Mouse (Mus musculus) MEL (cell line): Measurements from ENCODE around the gene Stard5.

Experiments
- CHD2 ChIP-seq: IDR thresholded peaks from 2 replicates; pipeline ENCODE4 v1.6.1; 2011; ENCODE audit warnings: low read length, improper control_type of control experiment
- CTCF ChIP-seq, 3 experiments: IDR thresholded peaks in 2 of 3; conservative IDR thresholded peaks in 1 of 3; 2 replicates each; pipeline ENCODE4 v1.5.1; 2011 to 2012; ENCODE audit warnings: low read length in 3 of 3, low read depth in 2 of 3, mild to moderate bottlenecking in 2 of 3, improper control_type of control experiment in 1 of 3, inconsistent platforms in 1 of 3, mixed read lengths in 1 of 3, moderate library complexity in 1 of 3; ENCODE audit not compliant: control insufficient read depth in 1 of 3, insufficient read depth in 1 of 3, poor library complexity in 1 of 3, severe bottlenecking in 1 of 3
- EP300 ChIP-seq, 2 experiments: IDR thresholded peaks; 2 replicates each; pipeline ENCODE4 v1.6.1; 2011; ENCODE audit warnings: improper control_type of control experiment in 2 of 2, low read length in 2 of 2, low read depth in 1 of 2, mild to moderate bottlenecking in 1 of 2
- GATA1 ChIP-seq: IDR thresholded peaks from 2 replicates; pipeline ENCODE4 v1.6.1; 2011; ENCODE audit warnings: low read depth, low read length, improper control_type of control experiment
- HCFC1 ChIP-seq: IDR thresholded peaks from 2 replicates; pipeline ENCODE4 v1.6.1; 2012; ENCODE audit warnings: low read depth, mild to moderate bottlenecking, inconsistent platforms, low read length, improper control_type of control experiment, moderate library complexity
- JUND ChIP-seq: IDR thresholded peaks from 2 replicates; pipeline ENCODE4 v1.6.1; 2011; ENCODE audit warnings: low read depth, mild to moderate bottlenecking, improper control_type of control experiment, low read length
- MEF2A ChIP-seq: IDR thresholded peaks from 2 replicates; pipeline ENCODE4 v1.6.1; 2014; ENCODE audit warnings: low read depth, mild to moderate bottlenecking, inconsistent platforms, low read length, improper control_type of control experiment; ENCODE audit not compliant: poor library complexity, insufficient replicate concordance, severe bottlenecking; ENCODE audit errors: extremely low read depth
- NELFE ChIP-seq: IDR thresholded peaks from 2 replicates; pipeline ENCODE4 v1.6.1; 2011; ENCODE audit warnings: low read depth, low read length, improper control_type of control experiment
- POLR2A ChIP-seq, 2 experiments: IDR thresholded peaks; 2 replicates each; pipeline ENCODE4 v1.6.1; 2011 to 2012; ENCODE audit warnings: low read length in 2 of 2, mild to moderate bottlenecking in 2 of 2, control low read depth in 1 of 2, improper control_type of control experiment in 1 of 2, low read depth in 1 of 2, moderate library complexity in 1 of 2; ENCODE audit not compliant: control insufficient read depth in 1 of 2, insufficient read depth in 1 of 2, poor library complexity in 1 of 2
- POLR2AphosphoS2 ChIP-seq: IDR thresholded peaks from 2 replicates; pipeline ENCODE4 v1.6.1; 2011; ENCODE audit warnings: low read length, improper control_type of control experiment
- RCOR1 ChIP-seq: IDR thresholded peaks from 2 replicates; pipeline ENCODE4 v1.6.1; 2012; ENCODE audit warnings: low read depth, mild to moderate bottlenecking, inconsistent platforms, low read length, improper control_type of control experiment
- USF1 ChIP-seq: IDR thresholded peaks from 2 replicates; pipeline ENCODE4 v1.6.1; 2014; ENCODE audit warnings: low read depth, mild to moderate bottlenecking, inconsistent platforms, low read length, improper control_type of control experiment, moderate library complexity
- ZC3H11A ChIP-seq: IDR thresholded peaks from 2 replicates; pipeline ENCODE4 v1.6.1; 2012; ENCODE audit warnings: low read depth, mild to moderate bottlenecking, inconsistent platforms, low read length, improper control_type of control experiment

- TF ChIP-seq POLR2A (IDR thresholded peaks at IDR 0.05; ENCODE audit: control insufficient read depth in 1 of 2, insufficient read depth in 1 of 2, low read depth in 1 of 2, low read length in 2 of 2, poor library complexity in 1 of 2) (no peak), JUND (no peak), MEF2A (no peak), CTCF (IDR thresholded peaks at IDR 0.05 in 2 of 3, conservative IDR thresholded peaks at IDR 0.05 in 1 of 3; ENCODE audit: control insufficient read depth in 1 of 3, insufficient read depth in 1 of 3, low read depth in 2 of 3, low read length in 3 of 3, poor library complexity in 1 of 3, severe bottlenecking in 1 of 3) (no peak), EP300 (IDR thresholded peaks at IDR 0.05; ENCODE audit: low read depth in 1 of 2, low read length in 2 of 2) (no peak), USF1 (no peak), ZC3H11A (no peak), CHD2 (no peak), NELFE (no peak), GATA1 (no peak), POLR2AphosphoS2 (no peak), RCOR1 (no peak), HCFC1 (no peak)
Measured at GRCm38 (mm10) chr7:83615272-83615671, 16.5 kb upstream of the Stard5 start.
